Mouse (Mus musculus) hindbrain, embryonic 13.5 days (tissue): ENCODE measurements at regions not wholly inside any gene's neighbourhood (a gene's known extent, or its start where the extent isn't known, plus 50 kb on each side); places are given as distances from the start of the nearest gene placed in this dataset. TPM values are rescaled to one million over a fixed set of nuclear protein-coding genes. Genes with fewer than 3 reads are reported as not detected.

Experiments
- ATAC-seq: fragments of 200-750 bp; cut with Nextera tagmentation; 2 replicates; pipeline ENCODE4 v1.8.0; 2017; ENCODE audit warnings: moderate TSS enrichment; ENCODE audit not compliant: low FRiP score
- H3K27ac ChIP-seq: fragments of 300-500 bp; sonication (generic); 2 replicates; pipeline ENCODE4 v1.5.1; 2015; ENCODE audit warnings: inconsistent platforms, mild to moderate bottlenecking, moderate library complexity
- H3K27me3 ChIP-seq: fragments of 300-500 bp; sonication (generic); 2 replicates; pipeline ENCODE4 v1.6.1; 2015; ENCODE audit warnings: mild to moderate bottlenecking, inconsistent platforms
- H3K36me3 ChIP-seq: fragments of 300-500 bp; sonication (generic); 2 replicates; pipeline ENCODE4 v1.6.1; 2015; ENCODE audit warnings: mild to moderate bottlenecking, inconsistent platforms
- H3K4me1 ChIP-seq: fragments of 300-500 bp; sonication (generic); replicated peaks from 2 replicates; pipeline ENCODE4 v1.6.1; 2015; ENCODE audit warnings: inconsistent platforms
- H3K4me2 ChIP-seq: fragments of 300-500 bp; sonication (generic); 2 replicates; pipeline ENCODE4 v1.6.1; 2015; ENCODE audit warnings: inconsistent platforms, mild to moderate bottlenecking, moderate library complexity
- H3K4me3 ChIP-seq: fragments of 300-500 bp; sonication (generic); 2 replicates; pipeline ENCODE4 v1.5.1; 2015; ENCODE audit warnings: mild to moderate bottlenecking, inconsistent platforms
- H3K9ac ChIP-seq: fragments of 300-500 bp; sonication (generic); 2 replicates; pipeline ENCODE4 v1.6.1; 2015; ENCODE audit warnings: mild to moderate bottlenecking, inconsistent platforms
- H3K9me3 ChIP-seq: fragments of 300-500 bp; sonication (generic); 2 replicates; pipeline ENCODE4 v1.6.1; 2016; ENCODE audit warnings: inconsistent platforms
- whole genome bisulfite sequencing: fragments of 180-500 bp; shearing (Covaris S2); methylation state at CpG from one replicate; pipeline ENCODE4 v1.1.7; 2015; 5-methylcytosine and 5-hydroxymethylcytosine counted together
- microRNA-seq: library from miRNA; unstranded; fragments of <30 nt; microRNA quantifications from one replicate; pipeline ENCODE4, GENCODE M21; 2016

GRCm38 (mm10) chr4:81512396-81512795 lies 69.8 kb upstream of the Mpdz start:
- no peak for ATAC-seq
- no peak overlapping the region for H3K27ac ChIP-seq
- H3K9ac ChIP-seq: no peak overlapping the region
- no peak overlapping the region for H3K4me3 ChIP-seq
- H3K36me3 ChIP-seq: no peaks in the 10 kb centered on the region
- no peaks in the 10 kb centered on the region for H3K9me3 ChIP-seq
- WGBS: 65% methylated on average over 3 of the region's 3 CpGs
- no peak overlapping the region for H3K4me2 ChIP-seq
- no peaks in the 10 kb centered on the region for H3K4me1 ChIP-seq
- no peaks in the 10 kb centered on the region for H3K27me3 ChIP-seq

GRCm38 (mm10) chr4:81508776-81509175 lies 66.2 kb upstream of the Mpdz start:
- H3K9ac ChIP-seq: no peak overlapping the region
- no peak for ATAC-seq
- no peaks in the 10 kb centered on the region for H3K27me3 ChIP-seq
- no peaks in the 10 kb centered on the region for H3K4me1 ChIP-seq
- WGBS: 85% methylated on average over 1 of the region's 1 CpGs
- H3K9me3 ChIP-seq: no peaks in the 10 kb centered on the region
- no peak overlapping the region for H3K4me3 ChIP-seq
- H3K27ac ChIP-seq: no peak overlapping the region
- no peak overlapping the region for H3K4me2 ChIP-seq
- no peaks in the 10 kb centered on the region for H3K36me3 ChIP-seq

DNA sequence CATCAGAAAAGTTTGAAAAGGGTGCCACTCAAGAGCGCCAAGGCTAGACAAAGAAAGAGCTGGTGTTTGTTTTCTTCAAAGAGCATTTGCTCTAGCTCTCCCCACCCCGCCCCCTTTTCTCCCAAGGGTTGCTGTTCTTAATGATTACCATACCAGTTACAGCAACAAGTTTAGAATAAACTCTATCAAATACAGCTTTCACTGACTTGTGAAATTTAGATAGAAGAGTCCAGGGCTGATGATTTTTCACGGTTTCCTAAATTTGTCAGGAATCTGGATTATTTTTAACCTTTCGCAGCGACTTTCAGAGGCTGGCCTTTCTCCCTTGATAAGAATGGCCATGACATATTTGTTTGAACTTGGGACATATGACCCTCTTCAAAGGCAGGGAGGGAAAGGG lies 64.2 kb upstream of the Mpdz start:
- H3K4me2 ChIP-seq: no peak overlapping the region
- no peaks in the 10 kb centered on the region for H3K27me3 ChIP-seq
- WGBS: 94% methylated on average over 5 of the region's 5 CpGs
- no peak for ATAC-seq
- H3K27ac ChIP-seq: no peak overlapping the region
- no peaks in the 10 kb centered on the region for H3K36me3 ChIP-seq
- no peaks in the 10 kb centered on the region for H3K9me3 ChIP-seq
- no peak overlapping the region for H3K4me3 ChIP-seq
- H3K4me1 ChIP-seq: no peaks in the 10 kb centered on the region
- no peak overlapping the region for H3K9ac ChIP-seq

GRCm38 (mm10) chr4:81506306-81506705 lies 63.7 kb upstream of the Mpdz start:
- no peaks in the 10 kb centered on the region for H3K36me3 ChIP-seq
- no peak overlapping the region for H3K4me3 ChIP-seq
- H3K27me3 ChIP-seq: no peaks in the 10 kb centered on the region
- H3K9me3 ChIP-seq: no peaks in the 10 kb centered on the region
- H3K4me1 ChIP-seq: no peaks in the 10 kb centered on the region
- H3K4me2 ChIP-seq: no peak overlapping the region
- no peak overlapping the region for H3K9ac ChIP-seq
- WGBS: 94% methylated on average over 6 of the region's 6 CpGs
- no peak for ATAC-seq
- no peak overlapping the region for H3K27ac ChIP-seq

DNA sequence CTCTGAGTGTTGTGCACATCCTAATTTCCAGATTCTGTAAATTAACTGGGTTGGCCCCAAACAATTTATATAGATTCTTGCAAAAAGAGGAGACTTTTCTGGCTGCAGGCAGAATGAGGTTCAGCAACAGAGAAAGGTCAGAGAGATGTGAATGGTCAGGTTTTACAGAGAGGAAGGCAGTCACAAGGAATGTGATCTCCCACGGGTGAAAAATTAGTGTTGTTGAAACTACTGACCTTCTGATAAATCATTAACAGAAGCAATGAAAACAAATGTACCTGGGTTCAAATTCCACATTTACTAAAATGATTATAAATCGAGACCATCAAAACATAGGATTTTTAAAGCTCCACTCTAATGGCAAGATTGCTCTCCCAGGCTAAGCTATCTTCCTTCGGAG lies 62.5 kb upstream of the Mpdz start:
- Histone ChIP-seq H3K27me3 (no peaks in the 10 kb centered on the region), H3K9ac (no peak overlapping the region), H3K4me2 (no peak overlapping the region), H3K9me3 (no peaks in the 10 kb centered on the region), H3K36me3 (no peaks in the 10 kb centered on the region), H3K4me1 (no peaks in the 10 kb centered on the region), H3K4me3 (no peak overlapping the region), H3K27ac (no peak overlapping the region)
- 69% methylated on average over 3 of the region's 3 CpGs for WGBS
- no peak for ATAC-seq

GRCm38 (mm10) chr4:81503941-81504340 lies 61.3 kb upstream of the Mpdz start:
- 86% methylated on average over 5 of the region's 5 CpGs for WGBS

DNA sequence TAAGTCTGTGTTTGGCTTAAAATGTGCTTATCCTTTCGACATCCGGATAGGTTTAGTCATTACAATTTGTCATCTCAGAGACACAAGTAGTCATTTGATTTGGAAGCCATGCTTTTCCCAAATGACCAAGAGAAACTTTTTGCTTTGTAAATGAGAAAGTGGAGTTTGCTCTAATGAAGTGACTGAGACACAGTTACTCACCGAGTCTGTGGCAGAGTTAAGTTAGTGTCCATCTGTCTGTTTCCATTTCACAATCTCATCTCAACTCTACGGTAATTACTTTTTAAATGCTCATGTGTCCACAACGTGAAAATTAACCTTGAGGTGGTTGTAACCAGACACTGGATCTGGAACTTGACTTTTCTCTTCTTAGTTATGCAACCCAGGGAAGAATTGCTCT lies 59.2 kb upstream of the Mpdz start:
- H3K4me2 ChIP-seq: no peak overlapping the region
- no peaks in the 10 kb centered on the region for H3K4me1 ChIP-seq
- H3K4me3 ChIP-seq: no peak overlapping the region
- no peaks in the 10 kb centered on the region for H3K36me3 ChIP-seq
- ATAC-seq: no peak
- H3K9ac ChIP-seq: no peak overlapping the region
- H3K27me3 ChIP-seq: no peaks in the 10 kb centered on the region
- 86% methylated on average over 5 of the region's 5 CpGs for WGBS
- no peak overlapping the region for H3K27ac ChIP-seq
- H3K9me3 ChIP-seq: no peaks in the 10 kb centered on the region

More at GRCm38 (mm10) chr4:81503941-81504340, 61.3 kb upstream of the Mpdz start:
- no peak for ATAC-seq
- Histone ChIP-seq H3K27ac (no peak overlapping the region), H3K36me3 (no peaks in the 10 kb centered on the region), H3K4me2 (no peak overlapping the region), H3K4me3 (no peak overlapping the region), H3K9me3 (no peaks in the 10 kb centered on the region), H3K4me1 (no peaks in the 10 kb centered on the region), H3K9ac (no peak overlapping the region), H3K27me3 (no peaks in the 10 kb centered on the region)

- Histone ChIP-seq H3K4me3 (no peak overlapping the region), H3K27ac (no peak overlapping the region), H3K4me1 (no peaks in the 10 kb centered on the region), H3K9me3 (no peaks in the 10 kb centered on the region), H3K27me3 (no peaks in the 10 kb centered on the region), H3K36me3 (no peaks in the 10 kb centered on the region), H3K4me2 (no peak overlapping the region), H3K9ac (no peak overlapping the region)
- 46% methylated on average over 2 of the region's 2 CpGs for WGBS
- ATAC-seq: no peak
Observed at GRCm38 (mm10) chr4:81498133-81498532, 55.5 kb upstream of the Mpdz start.

DNA sequence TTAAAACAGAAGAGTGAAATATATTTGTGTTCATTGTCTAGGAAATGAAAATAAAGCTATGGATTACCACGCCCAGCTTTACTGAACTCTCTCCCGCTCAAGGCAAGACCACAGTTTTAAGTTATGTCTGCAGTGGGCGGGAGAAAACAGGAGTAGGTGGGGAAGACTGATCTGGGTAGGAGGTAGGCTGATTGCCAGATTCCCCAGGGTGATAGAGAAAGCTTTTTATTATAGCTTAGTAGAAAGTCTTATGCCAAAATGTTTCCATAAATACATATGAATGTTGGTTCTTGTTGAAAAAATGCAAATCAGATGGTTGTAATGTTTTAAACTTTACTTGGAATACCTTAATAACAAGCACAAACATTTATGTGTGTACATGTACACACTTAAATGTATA lies 50.2 kb upstream of the Mpdz start:
- H3K4me3 ChIP-seq: no peak overlapping the region
- no peaks in the 10 kb centered on the region for H3K9me3 ChIP-seq
- H3K36me3 ChIP-seq: no peaks in the 10 kb centered on the region
- H3K27ac ChIP-seq: no peak overlapping the region
- WGBS: 89% methylated on average over 3 of the region's 3 CpGs
- H3K4me1 ChIP-seq: no peaks in the 10 kb centered on the region
- H3K9ac ChIP-seq: no peak overlapping the region
- H3K27me3 ChIP-seq: no peaks in the 10 kb centered on the region
- H3K4me2 ChIP-seq: no peak overlapping the region
- no peak for ATAC-seq

Small RNAs in the stretch of these regions (microRNA-seq; reads per million reads assigned to microRNA genes)
- gene Gm22402: not detected
